In genomic region chr1:24678205-24678917, GRCm38 (mm10) we compare ENCODE assay signal across 8 mouse cellular contexts. TPM values are rescaled to one million over a fixed set of nuclear protein-coding genes. Genes with fewer than 3 reads are reported as not detected.
DNase-seq lines count a peak whose midpoint lies in the region; ATAC-seq lines count a peak whose summit lies in the region.

Gene Lmbrd1 (plus strand): TSS chr1:24678630.

- peak within 1 kb of the TSS; percentile 74 for H3K4me3 ChIP-seq in heart, embryonic 10.5 days
- peak within 1 kb of the TSS; percentile 66 for H3K4me3 ChIP-seq in kidney, embryonic 15.5 days (replicated peaks)

- peak; percentile 99 for ATAC-seq in erythroblast, adult 5-6 weeks (replicated peaks; ENCODE audit: low FRiP score, poor library complexity, severe bottlenecking)
- peak; percentile 96 for ATAC-seq in kidney, embryonic 15.5 days (replicated peaks; ENCODE audit: low FRiP score)
- ATAC-seq in monocyte, adult 5-6 weeks (replicated peaks; ENCODE audit: insufficient number of reproducible peaks, low FRiP score, low TSS enrichment, poor library complexity, severe bottlenecking) = peak; percentile 89

- no peaks in the 10 kb centered on the region for H3K27me3 ChIP-seq in heart, embryonic 10.5 days (ENCODE audit: insufficient read depth, poor library complexity, severe bottlenecking)
- no peaks in the 10 kb centered on the region for H3K27me3 ChIP-seq in kidney, embryonic 15.5 days

- DNase-seq in B cell, adult 2 months = peak; percentile 99 to 100
- peak; percentile 97 for DNase-seq in brain, adult 2 months (ENCODE audit: low read depth, low spot score)
- peak; percentile 96 for DNase-seq in heart, embryonic 10.5 days (ENCODE audit: low spot score)
- DNase-seq in liver = peak; percentile 92
- DNase-seq in spleen, postnatal 4 days (ENCODE audit: low spot score in 2 of 2) = peak; percentile 91 to 98

- H3K4me1 ChIP-seq in heart, embryonic 10.5 days = peaks cover 7% of the 10 kb centered on the region
- H3K4me1 ChIP-seq in kidney, embryonic 15.5 days = peaks cover 6% of the 10 kb centered on the region

- peak within 1 kb of the TSS; percentile 90 for H3K27ac ChIP-seq in heart, embryonic 10.5 days
- peak within 1 kb of the TSS; percentile 82 for H3K27ac ChIP-seq in kidney, embryonic 15.5 days

- no peaks in the 10 kb centered on the region for H3K9me3 ChIP-seq in heart, embryonic 10.5 days
- no peaks in the 10 kb centered on the region for H3K9me3 ChIP-seq in kidney, embryonic 15.5 days (replicated peaks)

- 2% methylated on average over 54 of the region's 54 CpGs for WGBS in heart, embryonic 10.5 days
- WGBS in kidney, embryonic 15.5 days = 1% methylated on average over 54 of the region's 54 CpGs

- peak within 1 kb of the TSS; percentile 63 for H3K4me2 ChIP-seq in kidney, embryonic 15.5 days

- no peaks in the 10 kb centered on the region for H3K36me3 ChIP-seq in heart, embryonic 10.5 days
- H3K36me3 ChIP-seq in kidney, embryonic 15.5 days = no peaks in the 10 kb centered on the region

- peak within 1 kb of the TSS; percentile 63 for H3K9ac ChIP-seq in kidney, embryonic 15.5 days

RNA-seq across cellular contexts. Expression of gene Lmbrd1, which starts in this region (rescaled TPM):
- total RNA-seq in erythroblast, adult 5-6 weeks (2015; ENCODE audit: low replicate concordance) = 2.1 and 8.2 TPM in 2 replicates
- 5.8 and 5.9 TPM in 2 replicates for total RNA-seq in erythroblast, adult 5-6 weeks (2017; ENCODE audit: low replicate concordance)
- polyA plus RNA-seq in heart, embryonic 10.5 days (2016; fragmentation: Nextera tagmentation; extraction: Ambion mirVana) = 21.1 and 23.2 TPM in 2 replicates
- 31.8 and 34.9 TPM in 2 replicates for polyA plus RNA-seq in kidney, embryonic 15.5 days (2015; fragmentation: Nextera tagmentation; extraction: Ambion mirVana)
- 54.6 to 60.5 TPM (median 60.5 TPM) in 3 replicates for total RNA-seq in monocyte, adult 5-6 weeks (2017)

Comparison
In these comparisons a context has a peak if more than half of its experiments do, and no peak if none do; other contexts are left out.
1. Peak in every context shown above with its lines: DNase-seq, ATAC-seq, H3K4me3 ChIP-seq and H3K27ac ChIP-seq.